Mouse (Mus musculus) E14TG2a.4 (cell line): Measurements from ENCODE around the gene Def8.

Experiments used
- CTCF ChIP-seq: conservative IDR thresholded peaks from 2 replicates; pipeline ENCODE4 v1.5.1; 2014; ENCODE audit warnings: low read length
- NANOG ChIP-seq: IDR thresholded peaks from 2 replicates; pipeline ENCODE4 v1.6.1; 2014; ENCODE audit warnings: borderline replicate concordance, low read length, mixed read lengths
- POU5F1 ChIP-seq: IDR thresholded peaks from 2 replicates; pipeline ENCODE4 v1.6.1; 2014; ENCODE audit warnings: low read length, borderline replicate concordance

DNA sequence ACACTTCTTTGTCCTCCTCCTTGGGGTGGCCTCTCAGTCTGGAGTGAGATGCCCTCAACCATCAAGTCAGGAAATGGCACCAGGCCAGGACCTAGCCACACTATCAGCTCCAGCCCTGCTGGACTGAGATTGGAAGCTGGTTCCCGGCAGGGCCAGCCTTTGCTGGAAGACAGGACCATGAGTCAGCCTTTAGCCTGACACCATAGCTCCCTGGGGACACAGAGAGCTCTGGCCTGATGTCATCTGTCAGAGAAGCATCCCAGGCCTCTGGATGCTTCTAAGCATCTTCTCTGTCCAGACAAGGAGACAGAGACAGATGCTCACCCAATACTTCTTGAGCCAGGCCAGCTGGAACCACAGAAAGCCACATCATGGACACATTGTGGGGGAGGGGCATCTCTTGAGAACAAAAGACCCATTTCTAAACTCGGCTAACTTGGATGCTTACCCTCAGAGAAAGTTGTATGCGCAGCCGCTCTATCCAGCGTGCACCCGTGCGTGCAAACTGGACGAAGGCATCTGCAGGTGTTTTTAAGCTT is 13.2 kb upstream of the Def8 start:
- TF ChIP-seq CTCF = no peak
- TF ChIP-seq NANOG = no peak
- TF ChIP-seq POU5F1 = no peak
